Mouse (Mus musculus): ENCODE results near the gene Tpp2. TPM values are rescaled to one million over a fixed set of nuclear protein-coding genes. Genes with fewer than 3 reads are reported as not detected.
A peak's percentile ranks its signal among the peaks of the same experiment; 100 is the strongest.
"Not testable (repeated sequence)": the region's sequence is repeated elsewhere in the genome, so short reads cannot be mapped to it uniquely, and the experiment has no call there.

The Tpp2 gene
- 4.7 and 8.4 TPM in 2 replicates for polyA plus RNA-seq (2012; rRNA removed)

GRCm38 (mm10) chr1:43933488-43934415, at the start of gene Tpp2:
Tpp2 (plus strand) TSS chr1:43933647.
- DNase-seq, result peak; percentile 96
- TF ChIP-seq POLR2A (IDR thresholded peaks at IDR 0.05; ENCODE audit: borderline replicate concordance, extremely low read depth, low read depth, low read length) (peak; percentile 96; the same call in 1 of the 2 replicates), CTCF (IDR thresholded peaks at IDR 0.05; ENCODE audit: insufficient read depth, low read length) (no peak)
- H3K4me1 ChIP-seq (ENCODE audit: control insufficient read depth, insufficient read depth, low read length), result peaks cover 7% of the 10 kb centered on the region
- WGBS, result under 1% methylated on average over 81 of the region's 81 CpGs
- H3K4me3 ChIP-seq (replicated peaks; ENCODE audit: extremely low read depth, low read depth, low read length), result peak within 1 kb of the TSS; percentile 74

DNA sequence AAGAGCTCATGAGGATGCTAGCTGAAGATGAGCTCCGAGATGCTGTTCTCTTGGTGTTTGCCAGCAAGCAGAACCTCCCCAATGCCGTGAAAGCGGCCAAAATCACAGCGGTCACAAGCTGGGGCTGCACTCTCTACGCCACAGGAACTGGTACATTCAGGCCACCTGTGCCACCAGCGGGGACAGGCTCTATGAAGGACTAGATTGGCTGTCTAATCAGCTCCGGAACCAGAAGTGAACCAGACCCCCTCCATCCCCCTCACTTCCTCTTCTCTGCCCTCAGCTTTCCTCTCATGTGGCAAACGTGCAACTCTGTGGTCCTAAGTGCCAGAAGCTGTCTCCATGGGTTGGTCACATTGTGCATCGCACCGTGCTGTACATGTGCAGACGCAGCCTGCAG, 45.1 kb upstream of the Tpp2 start:
- DNase-seq; H3K4me1 ChIP-seq (ENCODE audit: control insufficient read depth, insufficient read depth, low read length): not testable (repeated sequence)

DNA sequence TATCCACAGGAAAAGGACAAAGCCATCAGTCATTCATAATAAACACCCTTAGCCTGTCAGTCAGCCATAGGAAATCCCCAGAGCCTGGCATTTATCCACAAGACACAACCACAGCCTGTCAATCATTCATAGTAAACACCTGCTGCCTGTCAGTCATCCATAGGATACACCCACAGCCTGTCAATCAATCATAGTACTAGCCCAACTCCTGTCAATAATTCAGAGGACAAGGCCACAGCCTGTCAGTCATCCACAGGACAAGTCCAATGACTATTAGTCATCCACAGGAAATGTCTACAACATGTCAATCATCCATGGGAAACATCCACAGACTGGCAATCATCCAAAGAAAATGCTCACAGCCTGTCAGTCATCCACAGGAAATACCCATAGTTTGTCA, 37.7 kb upstream of the Tpp2 start:
- TF ChIP-seq POLR2A (IDR thresholded peaks at IDR 0.05; ENCODE audit: borderline replicate concordance, extremely low read depth, low read depth, low read length), result no peak
- no peak for TF ChIP-seq CTCF (IDR thresholded peaks at IDR 0.05; ENCODE audit: insufficient read depth, low read length)
- H3K4me1 ChIP-seq (ENCODE audit: control insufficient read depth, insufficient read depth, low read length), result no peaks in the 10 kb centered on the region
- no peak overlapping the region for H3K4me3 ChIP-seq (replicated peaks; ENCODE audit: extremely low read depth, low read depth, low read length)
- no peak for DNase-seq

More for the DNA sequence above, 45.1 kb upstream of the Tpp2 start:
- H3K4me3 ChIP-seq (replicated peaks; ENCODE audit: extremely low read depth, low read depth, low read length), result not testable (repeated sequence)
- WGBS, result 76% methylated on average over 11 of the region's 11 CpGs

DNA sequence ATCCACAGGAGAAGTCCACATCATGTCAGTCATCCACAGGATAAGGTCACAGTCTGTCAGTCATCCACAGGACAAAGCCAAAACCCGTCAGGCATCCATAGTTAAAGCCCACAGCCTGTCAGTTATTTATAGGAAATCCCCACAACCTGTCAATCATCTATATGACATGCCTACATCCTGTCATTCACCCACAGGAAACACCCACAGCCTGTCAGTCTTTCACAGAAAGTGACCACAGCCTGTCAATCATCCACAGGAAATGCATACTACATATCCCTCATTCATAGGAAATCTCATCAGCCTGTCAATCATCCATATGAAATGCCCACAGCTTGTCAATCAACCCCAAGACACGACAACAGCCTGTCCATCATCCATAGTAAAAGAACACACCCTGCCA, 36.3 kb upstream of the Tpp2 start:
- Histone ChIP-seq H3K4me3 (replicated peaks; ENCODE audit: extremely low read depth, low read depth, low read length) (no peak overlapping the region), H3K4me1 (ENCODE audit: control insufficient read depth, insufficient read depth, low read length) (no peaks in the 10 kb centered on the region)
- no peak for TF ChIP-seq POLR2A (IDR thresholded peaks at IDR 0.05; ENCODE audit: borderline replicate concordance, extremely low read depth, low read depth, low read length)
- no peak for TF ChIP-seq CTCF (IDR thresholded peaks at IDR 0.05; ENCODE audit: insufficient read depth, low read length)
- 70% methylated on average over 2 of the region's 2 CpGs for WGBS
- DNase-seq, result no peak

GRCm38 (mm10) chr1:43897987-43898386, 35.5 kb upstream of the Tpp2 start:
- Histone ChIP-seq H3K4me1 (ENCODE audit: control insufficient read depth, insufficient read depth, low read length) (no peaks in the 10 kb centered on the region), H3K4me3 (replicated peaks; ENCODE audit: extremely low read depth, low read depth, low read length) (no peak overlapping the region)
- WGBS, result 85% methylated on average over 18 of the region's 18 CpGs
- no peak for DNase-seq
- TF ChIP-seq CTCF (IDR thresholded peaks at IDR 0.05; ENCODE audit: insufficient read depth, low read length) (no peak), POLR2A (IDR thresholded peaks at IDR 0.05; ENCODE audit: borderline replicate concordance, extremely low read depth, low read depth, low read length) (no peak)

- H3K4me1 ChIP-seq (ENCODE audit: control insufficient read depth, insufficient read depth, low read length), result no peaks in the 10 kb centered on the region
- 31% methylated on average over 18 of the region's 18 CpGs for WGBS
- TF ChIP-seq POLR2A (IDR thresholded peaks at IDR 0.05; ENCODE audit: borderline replicate concordance, extremely low read depth, low read depth, low read length) (no peak), CTCF (IDR thresholded peaks at IDR 0.05; ENCODE audit: insufficient read depth, low read length) (peak; percentile 74)
- peak; percentile 51 for DNase-seq
- H3K4me3 ChIP-seq (replicated peaks; ENCODE audit: extremely low read depth, low read depth, low read length), result no peak overlapping the region
These were observed 34.3 kb upstream of the Tpp2 start for GRCm38 (mm10) chr1:43898991-43899714.

- H3K4me3 ChIP-seq (replicated peaks; ENCODE audit: extremely low read depth, low read depth, low read length), result no peak overlapping the region
- DNase-seq, result no peak
- 67% methylated on average over 1 of the region's 1 CpGs for WGBS
- H3K4me1 ChIP-seq (ENCODE audit: control insufficient read depth, insufficient read depth, low read length), result no peaks in the 10 kb centered on the region
- no peak for TF ChIP-seq CTCF (IDR thresholded peaks at IDR 0.05; ENCODE audit: insufficient read depth, low read length)
- no peak for TF ChIP-seq POLR2A (IDR thresholded peaks at IDR 0.05; ENCODE audit: borderline replicate concordance, extremely low read depth, low read depth, low read length)
These were observed 31.0 kb upstream of the Tpp2 start for GRCm38 (mm10) chr1:43902417-43902816.

- WGBS, result 62% methylated on average over 4 of the region's 4 CpGs
- TF ChIP-seq CTCF (IDR thresholded peaks at IDR 0.05; ENCODE audit: insufficient read depth, low read length), result 0 out of 2 replicates have a peak, but pooled peaks have one; percentile 0
- no peak for TF ChIP-seq POLR2A (IDR thresholded peaks at IDR 0.05; ENCODE audit: borderline replicate concordance, extremely low read depth, low read depth, low read length)
- DNase-seq, result no peak
- no peaks in the 10 kb centered on the region for H3K4me1 ChIP-seq (ENCODE audit: control insufficient read depth, insufficient read depth, low read length)
- H3K4me3 ChIP-seq (replicated peaks; ENCODE audit: extremely low read depth, low read depth, low read length), result no peak overlapping the region
These were observed 30.6 kb upstream of the Tpp2 start for GRCm38 (mm10) chr1:43902855-43903254.

GRCm38 (mm10) chr1:43915428-43915827, 18.0 kb upstream of the Tpp2 start:
- TF ChIP-seq CTCF (IDR thresholded peaks at IDR 0.05; ENCODE audit: insufficient read depth, low read length), result no peak
- TF ChIP-seq POLR2A (IDR thresholded peaks at IDR 0.05; ENCODE audit: borderline replicate concordance, extremely low read depth, low read depth, low read length), result no peak
- no peaks in the 10 kb centered on the region for H3K4me1 ChIP-seq (ENCODE audit: control insufficient read depth, insufficient read depth, low read length)
- no peak overlapping the region for H3K4me3 ChIP-seq (replicated peaks; ENCODE audit: extremely low read depth, low read depth, low read length)
- WGBS, result 65% methylated on average over 2 of the region's 2 CpGs
- no peak for DNase-seq

All from lung, adult 2 months (tissue).